Mouse (Mus musculus): ENCODE measurements at regions not wholly inside any gene's neighbourhood (a gene's known extent, or its start where the extent isn't known, plus 50 kb on each side); places are given as distances from the start of the nearest gene placed in this dataset.
A peak's percentile ranks its signal among the peaks of the same experiment; 100 is the strongest.

- no peaks in the 10 kb centered on the region for H3K36me3 ChIP-seq
- no peak overlapping the region for H3K4me3 ChIP-seq (replicated peaks)
- no peaks in the 10 kb centered on the region for H3K4me1 ChIP-seq (replicated peaks)
- WGBS = 91% methylated on average over 3 of the region's 3 CpGs
- no peak for ATAC-seq
- no peak overlapping the region for H3K27ac ChIP-seq
- no peak overlapping the region for H3K9ac ChIP-seq (replicated peaks)
- no peaks in the 10 kb centered on the region for H3K27me3 ChIP-seq
- no peaks in the 10 kb centered on the region for H3K9me3 ChIP-seq
- H3K4me2 ChIP-seq (replicated peaks) = no peak overlapping the region
Observed at GRCm38 (mm10) chr10:104592009-104592603, 398.3 kb downstream of the Gm4340 start.

GRCm38 (mm10) chr10:104595920-104596319 lies 402.1 kb downstream of the Gm4340 start:
- H3K4me1 ChIP-seq (replicated peaks) = no peaks in the 10 kb centered on the region
- H3K36me3 ChIP-seq = no peaks in the 10 kb centered on the region
- ATAC-seq = no peak
- H3K4me3 ChIP-seq (replicated peaks) = no peak overlapping the region
- H3K4me2 ChIP-seq (replicated peaks) = no peak overlapping the region
- H3K9me3 ChIP-seq = no peaks in the 10 kb centered on the region
- 84% methylated on average over 5 of the region's 5 CpGs for WGBS
- no peak overlapping the region for H3K27ac ChIP-seq
- no peak overlapping the region for H3K9ac ChIP-seq (replicated peaks)
- H3K27me3 ChIP-seq = no peaks in the 10 kb centered on the region

- Histone ChIP-seq H3K4me2 (replicated peaks) (no peak overlapping the region), H3K4me3 (replicated peaks) (no peak overlapping the region), H3K4me1 (replicated peaks) (no peaks in the 10 kb centered on the region), H3K27ac (no peak overlapping the region), H3K9me3 (no peaks in the 10 kb centered on the region), H3K36me3 (no peaks in the 10 kb centered on the region), H3K27me3 (no peaks in the 10 kb centered on the region), H3K9ac (replicated peaks) (no peak overlapping the region)
- 68% methylated on average over 1 of the region's 1 CpGs for WGBS
- no peak for ATAC-seq
Observed at GRCm38 (mm10) chr10:104627629-104628028, 433.8 kb downstream of the Gm4340 start.

GRCm38 (mm10) chr10:104651020-104651419 lies 457.2 kb downstream of the Gm4340 start:
- 88% methylated on average over 8 of the region's 8 CpGs for WGBS
- no peak overlapping the region for H3K9ac ChIP-seq (replicated peaks)
- no peak overlapping the region for H3K4me2 ChIP-seq (replicated peaks)
- no peaks in the 10 kb centered on the region for H3K27me3 ChIP-seq
- H3K27ac ChIP-seq = no peak overlapping the region
- no peak for ATAC-seq
- no peaks in the 10 kb centered on the region for H3K4me1 ChIP-seq (replicated peaks)
- no peaks in the 10 kb centered on the region for H3K36me3 ChIP-seq
- H3K9me3 ChIP-seq = no peaks in the 10 kb centered on the region
- no peak overlapping the region for H3K4me3 ChIP-seq (replicated peaks)

- Histone ChIP-seq H3K4me3 (replicated peaks) (no peak overlapping the region), H3K36me3 (no peaks in the 10 kb centered on the region), H3K27me3 (no peaks in the 10 kb centered on the region), H3K9ac (replicated peaks) (no peak overlapping the region), H3K9me3 (no peaks in the 10 kb centered on the region), H3K4me1 (replicated peaks) (peaks cover 5% of the 10 kb centered on the region; the same call in 1 of the 2 replicates), H3K27ac (no peak overlapping the region), H3K4me2 (replicated peaks) (no peak overlapping the region)
- WGBS = 75% methylated on average over 7 of the region's 7 CpGs
- ATAC-seq = no peak
Observed at GRCm38 (mm10) chr10:104660298-104660697, 466.5 kb downstream of the Gm4340 start.

DNA sequence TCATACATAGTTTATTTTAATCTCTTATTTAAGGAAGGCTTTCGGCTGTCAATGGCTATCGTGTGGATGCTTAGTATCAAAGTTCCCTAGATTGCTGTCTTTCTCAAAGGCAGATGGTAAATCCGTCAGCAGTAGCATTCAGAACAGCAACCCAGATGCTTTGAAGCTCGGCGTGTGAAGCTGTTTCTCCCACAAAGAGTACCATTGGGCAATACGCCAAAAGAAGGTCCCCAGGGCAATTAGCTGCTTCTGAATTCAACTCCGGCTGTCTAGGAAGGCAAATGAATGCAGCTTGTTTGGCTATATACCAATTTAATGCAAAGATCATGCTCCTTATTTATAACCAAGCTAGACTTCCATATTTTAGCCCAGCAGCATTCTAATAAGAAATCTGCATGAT lies 467.8 kb downstream of the Gm4340 start:
- peak; percentile 82 for ATAC-seq
- Histone ChIP-seq H3K9me3 (no peaks in the 10 kb centered on the region), H3K9ac (replicated peaks) (no peak overlapping the region), H3K4me3 (replicated peaks) (no peak overlapping the region), H3K4me1 (replicated peaks) (peaks cover 5% of the 10 kb centered on the region; the same call in 1 of the 2 replicates), H3K27ac (no peak overlapping the region; the same call in 1 of the 2 replicates), H3K4me2 (replicated peaks) (no peak overlapping the region), H3K36me3 (no peaks in the 10 kb centered on the region), H3K27me3 (no peaks in the 10 kb centered on the region)
- WGBS = 17% methylated on average over 7 of the region's 7 CpGs

- WGBS = 85% methylated on average over 2 of the region's 2 CpGs
- no peaks in the 10 kb centered on the region for H3K4me1 ChIP-seq (replicated peaks)
- no peak overlapping the region for H3K4me3 ChIP-seq (replicated peaks)
Observed at GRCm38 (mm10) chr10:104668286-104668685, 474.4 kb downstream of the Gm4340 start.

GRCm38 (mm10) chr10:104684717-104685336 lies 491.0 kb downstream of the Gm4340 start:
- no peaks in the 10 kb centered on the region for H3K36me3 ChIP-seq
- no peaks in the 10 kb centered on the region for H3K9me3 ChIP-seq
- no peaks in the 10 kb centered on the region for H3K27me3 ChIP-seq
- no peak overlapping the region for H3K4me2 ChIP-seq (replicated peaks)
- no peaks in the 10 kb centered on the region for H3K4me1 ChIP-seq (replicated peaks)
- H3K4me3 ChIP-seq (replicated peaks) = no peak overlapping the region
- no peak for ATAC-seq
- no peak overlapping the region for H3K27ac ChIP-seq
- 78% methylated on average over 5 of the region's 5 CpGs for WGBS
- H3K9ac ChIP-seq (replicated peaks) = no peak overlapping the region

More at GRCm38 (mm10) chr10:104668286-104668685, 474.4 kb downstream of the Gm4340 start:
- Histone ChIP-seq H3K9me3 (no peaks in the 10 kb centered on the region), H3K4me2 (replicated peaks) (no peak overlapping the region), H3K36me3 (no peaks in the 10 kb centered on the region), H3K9ac (replicated peaks) (no peak overlapping the region), H3K27ac (no peak overlapping the region), H3K27me3 (no peaks in the 10 kb centered on the region)
- no peak for ATAC-seq

GRCm38 (mm10) chr10:104685857-104686256 lies 492.0 kb downstream of the Gm4340 start:
- Histone ChIP-seq H3K36me3 (no peaks in the 10 kb centered on the region), H3K4me2 (replicated peaks) (no peak overlapping the region), H3K27ac (no peak overlapping the region), H3K27me3 (no peaks in the 10 kb centered on the region), H3K4me1 (replicated peaks) (no peaks in the 10 kb centered on the region), H3K4me3 (replicated peaks) (no peak overlapping the region), H3K9me3 (no peaks in the 10 kb centered on the region), H3K9ac (replicated peaks) (no peak overlapping the region)
- ATAC-seq = no peak
- 69% methylated on average over 3 of the region's 3 CpGs for WGBS

DNA sequence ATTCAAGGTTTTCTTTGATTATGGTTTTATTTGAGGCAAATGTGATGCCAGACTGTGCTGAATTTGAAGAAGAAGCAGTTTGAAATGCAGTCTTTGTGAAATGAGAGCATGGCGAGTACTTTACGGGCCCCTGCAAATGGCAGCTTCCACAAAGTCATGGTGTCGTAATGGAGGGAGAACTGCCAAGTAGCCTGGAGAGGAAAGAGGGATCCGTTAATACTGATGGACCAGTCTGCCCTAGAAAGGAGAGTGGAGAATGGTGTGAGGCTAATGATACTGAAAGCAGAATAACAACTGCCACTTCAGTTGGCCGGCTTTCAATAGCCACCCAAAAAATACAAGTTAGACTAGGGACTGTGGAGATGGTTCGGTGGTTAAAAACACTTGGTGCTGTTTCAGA lies 492.8 kb downstream of the Gm4340 start:
- WGBS = 85% methylated on average over 6 of the region's 6 CpGs
- H3K27me3 ChIP-seq = no peaks in the 10 kb centered on the region
- no peak for ATAC-seq

DNA sequence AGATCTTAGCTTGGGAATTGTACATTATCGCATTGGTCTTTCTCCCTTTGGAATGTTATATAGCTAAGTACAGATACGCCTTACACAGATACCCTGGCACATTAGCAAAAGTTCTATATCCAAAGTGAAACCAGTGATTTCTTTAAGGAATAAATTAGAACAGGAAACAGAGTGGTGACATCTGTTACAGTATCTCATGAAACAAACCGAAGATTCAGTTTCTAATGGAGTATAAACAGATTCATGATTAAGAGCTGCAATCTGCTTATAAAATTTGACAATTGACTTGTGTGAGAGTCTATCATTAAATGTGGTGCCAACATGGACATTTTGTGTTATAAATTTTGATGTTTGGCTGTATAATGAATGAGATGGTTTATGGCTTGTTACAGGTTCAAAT lies 501.1 kb downstream of the Gm4340 start:
- no peaks in the 10 kb centered on the region for H3K36me3 ChIP-seq
- no peak for ATAC-seq
- WGBS = 95% methylated on average over 3 of the region's 3 CpGs
- no peak overlapping the region for H3K4me2 ChIP-seq (replicated peaks)
- no peaks in the 10 kb centered on the region for H3K4me1 ChIP-seq (replicated peaks)
- no peak overlapping the region for H3K27ac ChIP-seq
- H3K4me3 ChIP-seq (replicated peaks) = no peak overlapping the region
- H3K9me3 ChIP-seq = no peaks in the 10 kb centered on the region
- no peaks in the 10 kb centered on the region for H3K27me3 ChIP-seq
- no peak overlapping the region for H3K9ac ChIP-seq (replicated peaks)

More for the DNA sequence above, 492.8 kb downstream of the Gm4340 start:
- Histone ChIP-seq H3K9me3 (no peaks in the 10 kb centered on the region), H3K4me3 (replicated peaks) (no peak overlapping the region), H3K4me1 (replicated peaks) (no peaks in the 10 kb centered on the region), H3K36me3 (no peaks in the 10 kb centered on the region), H3K27ac (no peak overlapping the region), H3K4me2 (replicated peaks) (no peak overlapping the region), H3K9ac (replicated peaks) (no peak overlapping the region)

GRCm38 (mm10) chr10:104708926-104709325 lies 515.1 kb downstream of the Gm4340 start:
- ATAC-seq = peak; percentile 55; the same call in 1 of the 2 replicates

More at GRCm38 (mm10) chr10:104708926-104709325, 515.1 kb downstream of the Gm4340 start:
- no peak overlapping the region for H3K27ac ChIP-seq
- H3K27me3 ChIP-seq = no peaks in the 10 kb centered on the region
- no peaks in the 10 kb centered on the region for H3K9me3 ChIP-seq
- no peaks in the 10 kb centered on the region for H3K4me1 ChIP-seq (replicated peaks)
- no peak overlapping the region for H3K9ac ChIP-seq (replicated peaks)
- no peaks in the 10 kb centered on the region for H3K36me3 ChIP-seq
- H3K4me3 ChIP-seq (replicated peaks) = no peak overlapping the region
- no peak overlapping the region for H3K4me2 ChIP-seq (replicated peaks)
